Mouse (Mus musculus) stomach, postnatal 0 days (tissue): Measurements from ENCODE around the gene Nynrin. TPM values are rescaled to one million over a fixed set of nuclear protein-coding genes. Genes with fewer than 3 reads are reported as not detected.

ENCODE experiments used
- ATAC-seq: fragments of 200-750 bp; cut with Nextera tagmentation; 2 replicates; pipeline ENCODE4 v1.8.0; 2017; ENCODE audit not compliant: low FRiP score, low TSS enrichment
- DNase-seq: peaks from one replicate; pipeline ENCODE4 v3.0.0-alpha.2; 2016; ENCODE audit warnings: low spot score
- H3K27ac ChIP-seq: fragments of 300-500 bp; sonication (generic); replicated peaks from 2 replicates; pipeline ENCODE4 v1.5.1; 2014; ENCODE audit warnings: mild to moderate bottlenecking, control low read depth
- H3K27me3 ChIP-seq: fragments of 300-500 bp; sonication (generic); 2 replicates; pipeline ENCODE4 v1.6.1; 2014; ENCODE audit warnings: low read length; ENCODE audit not compliant: control insufficient read depth, insufficient read depth
- H3K36me3 ChIP-seq: fragments of 300-500 bp; sonication (generic); 2 replicates; pipeline ENCODE4 v1.6.1; 2014; ENCODE audit warnings: low read length, mixed read lengths; ENCODE audit not compliant: control insufficient read depth, insufficient read depth
- H3K4me1 ChIP-seq: fragments of 300-500 bp; sonication (generic); replicated peaks from 2 replicates; pipeline ENCODE4 v1.6.1; 2014; ENCODE audit warnings: antibody characterized with exemption; ENCODE audit not compliant: control insufficient read depth, insufficient read depth
- H3K4me2 ChIP-seq: fragments of 300-500 bp; sonication (generic); replicated peaks from 2 replicates; pipeline ENCODE4 v1.6.1; 2014; ENCODE audit warnings: low read depth, mild to moderate bottlenecking, control low read depth, moderate library complexity
- H3K4me3 ChIP-seq: fragments of 300-500 bp; sonication (generic); 2 replicates; pipeline ENCODE4 v1.5.1; 2014; ENCODE audit warnings: low read depth, low read length, control low read depth
- H3K9ac ChIP-seq: fragments of 300-500 bp; sonication (generic); 2 replicates; pipeline ENCODE4 v1.6.1; 2014; ENCODE audit warnings: mild to moderate bottlenecking, low read length, control low read depth, mixed read lengths
- H3K9me3 ChIP-seq: fragments of 300-500 bp; sonication (generic); 2 replicates; pipeline ENCODE4 v1.6.1; 2016; ENCODE audit warnings: low read length; ENCODE audit not compliant: control insufficient read depth
- CTCF ChIP-seq: IDR thresholded peaks from 2 replicates; pipeline ENCODE4 v1.5.1; 2016; ENCODE audit warnings: antibody characterized with exemption, low read depth, mild to moderate bottlenecking, moderate library complexity
- EP300 ChIP-seq: optimal IDR thresholded peaks from 2 replicates; pipeline ENCODE3; 2016; ENCODE audit warnings: antibody characterized with exemption
- WGBS: fragments of 180-500 bp; shearing (Covaris S2); extraction: QIAGEN DNeasy Blood & Tissue Kit; methylation state at CpG from one replicate; pipeline ENCODE4 v1.1.7; 2014; 5-methylcytosine and 5-hydroxymethylcytosine counted together
- polyA plus RNA-seq: library from polyadenylated mRNA; unstranded; fragments of >200 nt; fragmentation: Nextera tagmentation; extraction: Ambion mirVana; gene quantifications from 2 replicates; pipeline ENCODE4 v1.2.1, GENCODE M21; 2015

The Nynrin gene
- polyA plus RNA-seq, 1 experiment from 2014 or later: 2.8 TPM

DNA sequence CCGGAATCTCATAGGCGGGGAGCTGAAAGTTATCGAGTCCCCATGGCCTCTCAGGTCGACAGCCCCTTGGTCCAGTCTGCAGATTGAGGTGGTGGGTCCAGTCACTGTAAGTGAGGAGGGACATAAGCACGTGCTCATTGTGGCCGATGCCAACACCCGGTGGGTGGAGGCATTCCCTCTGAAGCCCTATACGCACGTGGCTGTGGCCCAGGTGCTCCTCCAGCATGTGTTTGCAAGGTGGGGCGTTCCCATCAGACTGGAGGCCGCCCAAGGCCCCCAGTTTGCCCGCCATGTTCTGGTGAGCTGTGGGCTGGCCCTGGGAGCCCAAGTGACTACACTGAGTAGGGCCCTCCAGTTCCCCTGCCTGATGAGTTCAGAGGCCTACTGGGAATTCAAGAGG lies 18.2 kb downstream of the Nynrin start:
- no peak overlapping the region for H3K27ac ChIP-seq
- H3K9me3 ChIP-seq: no peaks in the 10 kb centered on the region
- 87% methylated on average over 11 of the region's 12 CpGs for WGBS

DNA sequence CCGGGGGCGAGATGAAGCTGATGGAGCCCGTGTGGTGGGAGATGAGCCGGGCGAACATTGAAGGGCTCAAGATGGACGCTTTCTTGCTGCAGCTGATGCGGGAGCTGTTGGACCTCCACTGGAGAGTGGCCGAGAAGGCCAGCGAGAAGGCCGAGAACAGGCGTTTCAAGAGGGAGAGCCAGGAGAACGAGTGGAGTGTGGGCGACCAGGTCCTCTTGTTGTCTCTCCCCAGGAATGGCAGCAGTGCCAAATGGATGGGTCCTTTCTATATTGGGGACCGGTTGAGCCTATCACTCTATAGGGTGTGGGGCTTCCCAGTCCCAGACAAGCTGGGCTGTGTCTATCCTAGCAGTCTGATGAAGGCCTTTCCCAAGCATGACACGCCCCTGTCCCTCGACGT lies 18.7 kb downstream of the Nynrin start:
- Histone ChIP-seq H3K9me3 (no peaks in the 10 kb centered on the region), H3K9ac (no peak overlapping the region), H3K4me1 (no peaks in the 10 kb centered on the region), H3K27me3 (no peaks in the 10 kb centered on the region), H3K4me3 (no peak overlapping the region), H3K27ac (no peak overlapping the region), H3K36me3 (peaks cover 13% of the 10 kb centered on the region; the same call in 1 of the 2 replicates), H3K4me2 (no peak overlapping the region)
- ATAC-seq (peak; percentile 17; the same call in 1 of the 2 replicates), DNase-seq (no peak)
- no peak for TF ChIP-seq EP300
- 76% methylated on average over 17 of the region's 17 CpGs for WGBS

More for the DNA sequence above, 18.2 kb downstream of the Nynrin start:
- no peaks in the 10 kb centered on the region for H3K27me3 ChIP-seq
- ATAC-seq (peak; percentile 12; the same call in 1 of the 2 replicates), DNase-seq (no peak)
- H3K4me3 ChIP-seq: no peak overlapping the region
- TF ChIP-seq EP300 (no peak), CTCF (no peak)
- H3K9ac ChIP-seq: no peak overlapping the region
- no peak overlapping the region for H3K4me2 ChIP-seq
- no peaks in the 10 kb centered on the region for H3K4me1 ChIP-seq
- peaks cover 13% of the 10 kb centered on the region; the same call in 1 of the 2 replicates for H3K36me3 ChIP-seq

DNA sequence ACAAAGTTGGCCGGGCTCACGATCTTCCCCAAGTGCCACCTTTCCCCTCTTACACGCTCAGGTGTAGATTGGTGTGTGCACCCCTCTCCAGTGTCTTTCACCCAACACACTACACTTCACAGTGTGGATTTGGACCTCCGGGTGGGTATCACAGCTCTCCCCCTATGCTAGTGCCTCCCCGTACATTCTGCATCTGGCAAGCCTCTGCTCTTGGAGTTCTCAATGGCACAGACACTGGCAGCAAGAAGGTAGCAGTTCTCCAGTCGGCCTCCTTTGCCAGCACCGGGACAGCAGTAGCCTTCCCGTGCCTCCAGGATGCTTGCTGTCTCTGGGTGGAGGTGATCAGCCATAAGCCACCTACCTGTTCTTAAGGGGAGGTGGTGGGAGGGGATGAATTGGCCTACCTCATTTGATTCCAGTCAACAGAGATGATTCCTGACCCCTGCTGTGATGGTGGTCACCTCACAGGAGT lies 19.5 kb downstream of the Nynrin start:
- H3K4me3 ChIP-seq: no peak overlapping the region
- H3K9me3 ChIP-seq: no peaks in the 10 kb centered on the region
- H3K27me3 ChIP-seq: no peaks in the 10 kb centered on the region
- no peak for TF ChIP-seq CTCF
- no peak for TF ChIP-seq EP300
- peaks cover 13% of the 10 kb centered on the region; the same call in 1 of the 2 replicates for H3K36me3 ChIP-seq
- H3K27ac ChIP-seq: no peak overlapping the region
- DNase-seq: no peak
- no peak overlapping the region for H3K4me2 ChIP-seq
- ATAC-seq: no peak
- H3K4me1 ChIP-seq: no peaks in the 10 kb centered on the region
- no peak overlapping the region for H3K9ac ChIP-seq
- 80% methylated on average over 8 of the region's 8 CpGs for WGBS

DNA sequence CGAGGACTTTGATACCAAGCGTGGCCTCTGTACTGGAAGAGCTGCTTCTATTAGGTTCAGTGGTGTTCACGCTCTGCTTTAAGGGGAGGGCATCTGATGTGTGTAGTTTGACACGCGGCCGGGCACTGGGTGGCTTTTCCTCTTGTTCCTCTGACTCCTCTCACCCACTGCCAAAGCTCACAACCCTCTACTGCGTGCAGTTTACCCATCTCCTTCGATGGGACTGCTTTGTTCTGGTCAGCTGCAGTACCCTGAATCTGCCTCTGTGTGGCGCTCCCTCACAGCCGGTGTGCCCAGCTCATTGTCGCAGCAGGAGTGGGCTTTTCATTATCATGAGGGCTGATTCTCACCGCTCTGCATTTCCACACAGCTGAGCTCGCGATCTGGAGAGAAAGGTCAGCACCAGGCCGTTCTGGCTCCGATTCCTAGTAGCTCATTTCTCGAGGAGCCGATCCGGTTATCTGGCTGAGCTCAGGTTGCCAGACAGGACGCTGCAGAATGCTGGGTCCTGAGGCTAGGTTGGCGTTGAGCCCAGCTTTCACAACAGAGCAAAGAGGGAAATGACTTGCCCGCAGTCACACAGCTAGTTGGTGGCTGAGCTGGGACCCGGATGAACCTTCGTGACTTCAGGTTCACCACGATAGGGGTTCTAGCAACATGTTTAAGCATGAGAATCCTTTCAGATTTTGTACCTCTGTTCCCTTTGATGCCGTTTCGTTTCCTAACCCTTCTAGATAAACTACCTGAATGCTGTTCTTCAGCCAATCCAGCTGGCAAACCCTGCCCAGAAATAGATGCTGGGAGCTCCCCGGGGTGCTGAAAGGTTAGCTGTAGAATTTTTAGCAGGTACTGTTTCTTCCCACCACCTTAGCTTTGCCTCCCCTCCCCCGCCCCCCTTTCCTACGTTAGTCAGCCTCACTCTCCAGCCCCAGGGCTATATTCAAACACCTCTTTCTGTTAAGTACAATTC lies 20.2 kb downstream of the Nynrin start:
- ATAC-seq (peak; percentile 62), DNase-seq (peak; percentile 83)
- Histone ChIP-seq H3K9ac (no peak overlapping the region), H3K36me3 (peaks cover 11% of the 10 kb centered on the region; the same call in 1 of the 2 replicates), H3K4me3 (peak overlapping the region; percentile 13; the same call in 1 of the 2 replicates), H3K9me3 (no peaks in the 10 kb centered on the region), H3K4me1 (no peaks in the 10 kb centered on the region), H3K27me3 (no peaks in the 10 kb centered on the region), H3K4me2 (peak overlapping the region; percentile 38; the same call in 1 of the 2 replicates), H3K27ac (no peak overlapping the region)
- TF ChIP-seq CTCF (peak; percentile 97), EP300 (no peak)
- 12% methylated on average over 30 of the region's 30 CpGs for WGBS

DNA sequence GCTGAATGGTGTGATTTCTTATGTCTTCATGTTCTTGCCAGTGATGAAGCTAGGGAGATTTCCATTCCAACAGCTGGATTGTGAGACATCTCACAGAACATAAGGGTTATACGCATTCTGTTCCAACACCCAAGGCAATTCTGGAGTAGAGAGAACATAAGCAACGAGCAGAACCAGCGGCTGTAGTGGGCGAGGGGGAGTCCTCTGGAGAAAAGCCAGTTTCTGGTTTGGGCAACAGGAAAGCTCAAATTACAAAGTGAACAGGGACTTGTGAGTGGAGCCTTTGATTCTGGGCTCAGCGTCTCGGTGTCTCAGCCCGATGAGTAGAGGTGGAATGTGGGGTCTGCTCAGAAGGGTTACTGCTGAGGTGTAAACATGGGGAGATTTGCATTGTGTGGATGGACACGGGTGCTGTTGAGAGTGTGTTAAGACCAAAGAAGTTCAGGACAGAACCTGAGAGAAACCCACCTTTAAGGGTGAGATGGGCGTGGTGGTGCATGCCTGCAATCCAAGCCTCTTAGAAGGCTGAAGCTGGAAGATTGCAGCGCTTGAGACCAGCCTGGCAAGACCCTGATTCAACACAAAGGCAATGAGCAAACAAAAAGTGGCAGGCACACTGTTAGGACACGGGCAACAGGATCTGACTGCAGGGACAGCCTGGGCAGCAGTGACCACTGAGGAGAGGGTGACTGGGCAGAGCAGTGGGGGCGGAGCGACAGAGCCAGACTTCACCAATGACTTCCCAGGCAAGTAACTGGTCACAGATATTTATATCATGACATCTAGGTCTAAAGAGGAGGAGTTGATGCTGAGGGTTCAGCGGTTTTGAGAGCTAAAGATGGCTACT lies 23.9 kb downstream of the Nynrin start:
- TF ChIP-seq EP300: no peak
- no peak for TF ChIP-seq CTCF
- H3K9ac ChIP-seq: no peak overlapping the region
- WGBS: 14% methylated on average over 14 of the region's 14 CpGs
- DNase-seq (peak; percentile 38), ATAC-seq (no peak)
- H3K4me2 ChIP-seq: no peak overlapping the region
- H3K27me3 ChIP-seq: no peaks in the 10 kb centered on the region
- no peaks in the 10 kb centered on the region for H3K9me3 ChIP-seq
- no peak overlapping the region for H3K27ac ChIP-seq
- H3K4me1 ChIP-seq: no peaks in the 10 kb centered on the region
- no peak overlapping the region for H3K4me3 ChIP-seq
- H3K36me3 ChIP-seq: no peaks in the 10 kb centered on the region
